Mouse (Mus musculus): Measurements from ENCODE around the gene Slc25a3.

DNA sequence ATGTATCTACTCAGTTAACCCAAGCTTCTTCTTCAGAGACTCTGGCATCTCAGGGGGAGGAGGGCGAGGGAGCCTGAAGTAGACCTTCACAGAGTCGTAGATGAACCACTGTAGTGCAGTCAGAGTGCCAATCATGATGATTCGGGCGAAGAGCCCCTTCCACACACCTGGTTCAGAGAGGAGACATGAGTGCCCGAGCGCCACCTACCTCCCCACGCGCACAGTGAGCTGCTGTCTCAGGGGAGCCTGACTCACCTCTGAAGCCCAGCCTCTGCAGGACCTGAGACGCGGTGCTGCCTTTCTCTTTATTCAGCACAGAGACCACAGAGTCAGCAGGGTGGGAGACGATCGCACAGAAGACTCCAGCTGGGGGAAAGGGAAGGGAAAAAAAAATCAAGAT is 6.9 kb downstream of the Slc25a3 start:
- TF ChIP-seq CTCF (IDR thresholded peaks at IDR 0.05; ENCODE audit: low read depth) = no peak
- no peak for TF ChIP-seq EP300 (IDR thresholded peaks at IDR 0.05; ENCODE audit: low read depth)

Data from liver, embryonic 14.5 days (tissue).